Mouse (Mus musculus): ENCODE results near the gene Adgre5. TPM values are rescaled to one million over a fixed set of nuclear protein-coding genes. Genes with fewer than 3 reads are reported as not detected.
A peak's percentile ranks its signal among the peaks of the same experiment; 100 is the strongest.

Gene Adgre5
- polyA plus RNA-seq, 1 experiment from 2014 or later = 12.2 TPM

- no peaks in the 10 kb centered on the region; the same call in 1 of the 2 replicates for H3K4me1 ChIP-seq (replicated peaks; ENCODE audit: control insufficient read depth, insufficient read depth, low read length)
- no peak for DNase-seq (ENCODE audit: low spot score)
- no peak overlapping the region for H3K9ac ChIP-seq (ENCODE audit: low read length)
- H3K9me3 ChIP-seq (ENCODE audit: control insufficient read depth, low read length) = no peaks in the 10 kb centered on the region
- no peaks in the 10 kb centered on the region for H3K27me3 ChIP-seq (ENCODE audit: control insufficient read depth, insufficient read depth, low read length)
- H3K4me3 ChIP-seq (ENCODE audit: low read depth, low read length) = peak overlapping the region; percentile 34; the same call in 1 of the 2 replicates
- H3K27ac ChIP-seq (ENCODE audit: low read depth, low read length) = no peak overlapping the region
- peak overlapping the region; percentile 71; the same call in 1 of the 2 replicates for H3K4me2 ChIP-seq (ENCODE audit: low read depth, low read length, severe bottlenecking)
- no peak for ATAC-seq (replicated peaks; ENCODE audit: low FRiP score)
- H3K36me3 ChIP-seq (ENCODE audit: control insufficient read depth, insufficient read depth, low read length) = no peaks in the 10 kb centered on the region
- WGBS = 55% methylated on average over 6 of the region's 6 CpGs
These were observed 32.3 kb upstream of the Adgre5 start for GRCm38 (mm10) chr8:83773452-83773846.

GRCm38 (mm10) chr8:83772701-83773451, 31.8 kb upstream of the Adgre5 start:
- Histone ChIP-seq H3K36me3 (ENCODE audit: control insufficient read depth, insufficient read depth, low read length) (no peaks in the 10 kb centered on the region), H3K4me2 (ENCODE audit: low read depth, low read length, severe bottlenecking) (peak overlapping the region; percentile 71), H3K9ac (ENCODE audit: low read length) (peak overlapping the region; percentile 50), H3K4me3 (ENCODE audit: low read depth, low read length) (peak overlapping the region; percentile 34), H3K9me3 (ENCODE audit: control insufficient read depth, low read length) (no peaks in the 10 kb centered on the region), H3K27ac (ENCODE audit: low read depth, low read length) (no peak overlapping the region), H3K4me1 (replicated peaks; ENCODE audit: control insufficient read depth, insufficient read depth, low read length) (no peaks in the 10 kb centered on the region; the same call in 1 of the 2 replicates), H3K27me3 (ENCODE audit: control insufficient read depth, insufficient read depth, low read length) (no peaks in the 10 kb centered on the region)
- no peak for ATAC-seq (replicated peaks; ENCODE audit: low FRiP score)
- 3% methylated on average over 25 of the region's 25 CpGs for WGBS
- peak; percentile 61 for DNase-seq (ENCODE audit: low spot score)

- Histone ChIP-seq H3K4me1 (replicated peaks; ENCODE audit: control insufficient read depth, insufficient read depth, low read length) (no peaks in the 10 kb centered on the region; the same call in 1 of the 2 replicates), H3K4me2 (ENCODE audit: low read depth, low read length, severe bottlenecking) (no peak overlapping the region), H3K4me3 (ENCODE audit: low read depth, low read length) (no peak overlapping the region), H3K9ac (ENCODE audit: low read length) (no peak overlapping the region), H3K27ac (ENCODE audit: low read depth, low read length) (no peak overlapping the region), H3K9me3 (ENCODE audit: control insufficient read depth, low read length) (no peaks in the 10 kb centered on the region), H3K36me3 (ENCODE audit: control insufficient read depth, insufficient read depth, low read length) (no peaks in the 10 kb centered on the region), H3K27me3 (ENCODE audit: control insufficient read depth, insufficient read depth, low read length) (no peaks in the 10 kb centered on the region)
- DNase-seq (ENCODE audit: low spot score) = no peak
- no peak for ATAC-seq (replicated peaks; ENCODE audit: low FRiP score)
- WGBS = 71% methylated on average over 4 of the region's 4 CpGs
These were observed 30.7 kb upstream of the Adgre5 start for GRCm38 (mm10) chr8:83771791-83772190.

GRCm38 (mm10) chr8:83770669-83771068, 29.5 kb upstream of the Adgre5 start:
- 88% methylated on average over 2 of the region's 2 CpGs for WGBS
- ATAC-seq (replicated peaks; ENCODE audit: low FRiP score) = no peak
- no peaks in the 10 kb centered on the region for H3K9me3 ChIP-seq (ENCODE audit: control insufficient read depth, low read length)
- no peak overlapping the region for H3K4me2 ChIP-seq (ENCODE audit: low read depth, low read length, severe bottlenecking)
- H3K36me3 ChIP-seq (ENCODE audit: control insufficient read depth, insufficient read depth, low read length) = no peaks in the 10 kb centered on the region
- no peak overlapping the region for H3K4me3 ChIP-seq (ENCODE audit: low read depth, low read length)
- no peak for DNase-seq (ENCODE audit: low spot score)
- no peak overlapping the region for H3K27ac ChIP-seq (ENCODE audit: low read depth, low read length)
- no peaks in the 10 kb centered on the region for H3K27me3 ChIP-seq (ENCODE audit: control insufficient read depth, insufficient read depth, low read length)
- H3K9ac ChIP-seq (ENCODE audit: low read length) = no peak overlapping the region
- H3K4me1 ChIP-seq (replicated peaks; ENCODE audit: control insufficient read depth, insufficient read depth, low read length) = no peaks in the 10 kb centered on the region; the same call in 1 of the 2 replicates

GRCm38 (mm10) chr8:83769720-83770119, 28.6 kb upstream of the Adgre5 start:
- no peak for DNase-seq (ENCODE audit: low spot score)
- WGBS = 80% methylated on average over 7 of the region's 7 CpGs
- no peaks in the 10 kb centered on the region for H3K9me3 ChIP-seq (ENCODE audit: control insufficient read depth, low read length)
- H3K36me3 ChIP-seq (ENCODE audit: control insufficient read depth, insufficient read depth, low read length) = no peaks in the 10 kb centered on the region
- ATAC-seq (replicated peaks; ENCODE audit: low FRiP score) = no peak
- no peaks in the 10 kb centered on the region for H3K27me3 ChIP-seq (ENCODE audit: control insufficient read depth, insufficient read depth, low read length)
- H3K4me1 ChIP-seq (replicated peaks; ENCODE audit: control insufficient read depth, insufficient read depth, low read length) = no peaks in the 10 kb centered on the region; the same call in 1 of the 2 replicates
- no peak overlapping the region for H3K9ac ChIP-seq (ENCODE audit: low read length)
- no peak overlapping the region for H3K27ac ChIP-seq (ENCODE audit: low read depth, low read length)
- no peak overlapping the region for H3K4me2 ChIP-seq (ENCODE audit: low read depth, low read length, severe bottlenecking)
- H3K4me3 ChIP-seq (ENCODE audit: low read depth, low read length) = no peak overlapping the region

- Histone ChIP-seq H3K27me3 (ENCODE audit: control insufficient read depth, insufficient read depth, low read length) (no peaks in the 10 kb centered on the region), H3K9me3 (ENCODE audit: control insufficient read depth, low read length) (no peaks in the 10 kb centered on the region), H3K36me3 (ENCODE audit: control insufficient read depth, insufficient read depth, low read length) (no peaks in the 10 kb centered on the region), H3K4me3 (ENCODE audit: low read depth, low read length) (no peak overlapping the region), H3K27ac (ENCODE audit: low read depth, low read length) (no peak overlapping the region), H3K9ac (ENCODE audit: low read length) (no peak overlapping the region), H3K4me2 (ENCODE audit: low read depth, low read length, severe bottlenecking) (no peak overlapping the region), H3K4me1 (replicated peaks; ENCODE audit: control insufficient read depth, insufficient read depth, low read length) (no peaks in the 10 kb centered on the region; the same call in 1 of the 2 replicates)
- 71% methylated on average over 5 of the region's 5 CpGs for WGBS
- ATAC-seq (replicated peaks; ENCODE audit: low FRiP score) = no peak
- DNase-seq (ENCODE audit: low spot score) = no peak
These were observed 27.4 kb upstream of the Adgre5 start for GRCm38 (mm10) chr8:83768526-83768925.

- Histone ChIP-seq H3K27ac (ENCODE audit: low read depth, low read length) (no peak overlapping the region), H3K9ac (ENCODE audit: low read length) (no peak overlapping the region), H3K27me3 (ENCODE audit: control insufficient read depth, insufficient read depth, low read length) (no peaks in the 10 kb centered on the region), H3K4me2 (ENCODE audit: low read depth, low read length, severe bottlenecking) (no peak overlapping the region), H3K36me3 (ENCODE audit: control insufficient read depth, insufficient read depth, low read length) (no peaks in the 10 kb centered on the region), H3K4me1 (replicated peaks; ENCODE audit: control insufficient read depth, insufficient read depth, low read length) (no peaks in the 10 kb centered on the region; the same call in 1 of the 2 replicates), H3K9me3 (ENCODE audit: control insufficient read depth, low read length) (no peaks in the 10 kb centered on the region), H3K4me3 (ENCODE audit: low read depth, low read length) (no peak overlapping the region)
- no peak for ATAC-seq (replicated peaks; ENCODE audit: low FRiP score)
- no peak for DNase-seq (ENCODE audit: low spot score)
- 90% methylated on average over 4 of the region's 4 CpGs for WGBS
These were observed 26.3 kb upstream of the Adgre5 start for GRCm38 (mm10) chr8:83767442-83767841.

- Histone ChIP-seq H3K4me2 (ENCODE audit: low read depth, low read length, severe bottlenecking) (no peak overlapping the region), H3K36me3 (ENCODE audit: control insufficient read depth, insufficient read depth, low read length) (no peaks in the 10 kb centered on the region), H3K4me1 (replicated peaks; ENCODE audit: control insufficient read depth, insufficient read depth, low read length) (no peaks in the 10 kb centered on the region), H3K27ac (ENCODE audit: low read depth, low read length) (no peak overlapping the region), H3K27me3 (ENCODE audit: control insufficient read depth, insufficient read depth, low read length) (no peaks in the 10 kb centered on the region), H3K9ac (ENCODE audit: low read length) (no peak overlapping the region), H3K9me3 (ENCODE audit: control insufficient read depth, low read length) (no peaks in the 10 kb centered on the region), H3K4me3 (ENCODE audit: low read depth, low read length) (no peak overlapping the region)
- no peak for ATAC-seq (replicated peaks; ENCODE audit: low FRiP score)
- no peak for DNase-seq (ENCODE audit: low spot score)
These were observed 24.5 kb upstream of the Adgre5 start for GRCm38 (mm10) chr8:83765663-83766062.

- Histone ChIP-seq H3K4me3 (ENCODE audit: low read depth, low read length) (no peak overlapping the region), H3K4me1 (replicated peaks; ENCODE audit: control insufficient read depth, insufficient read depth, low read length) (no peaks in the 10 kb centered on the region), H3K4me2 (ENCODE audit: low read depth, low read length, severe bottlenecking) (no peak overlapping the region), H3K27ac (ENCODE audit: low read depth, low read length) (no peak overlapping the region), H3K9me3 (ENCODE audit: control insufficient read depth, low read length) (no peaks in the 10 kb centered on the region), H3K36me3 (ENCODE audit: control insufficient read depth, insufficient read depth, low read length) (no peaks in the 10 kb centered on the region), H3K9ac (ENCODE audit: low read length) (no peak overlapping the region), H3K27me3 (ENCODE audit: control insufficient read depth, insufficient read depth, low read length) (no peaks in the 10 kb centered on the region)
- WGBS = 89% methylated on average over 2 of the region's 2 CpGs
- ATAC-seq (replicated peaks; ENCODE audit: low FRiP score) = no peak
- no peak for DNase-seq (ENCODE audit: low spot score)
These were observed 23.6 kb upstream of the Adgre5 start for GRCm38 (mm10) chr8:83764717-83765116.
